Mouse (Mus musculus) layer of hippocampus, adult 18-20 months (tissue): Measurements from ENCODE around the gene Mon1b. TPM values are rescaled to one million over a fixed set of nuclear protein-coding genes. Genes with fewer than 3 reads are reported as not detected.

ENCODE experiments used
- DNase-seq, 2 experiments: peaks; one replicate each; pipeline ENCODE4 v3.0.0; 2022; ENCODE audit warnings: low spot score in 2 of 2
- total RNA-seq, 2 experiments: library from RNA; stranded (reverse); gene quantifications; 2 replicates each; pipeline ENCODE4 v1.2.3; 2021

Gene Mon1b
- total RNA-seq, 2 experiments from 2014 or later: 25.7 to 26.9 TPM

DNA sequence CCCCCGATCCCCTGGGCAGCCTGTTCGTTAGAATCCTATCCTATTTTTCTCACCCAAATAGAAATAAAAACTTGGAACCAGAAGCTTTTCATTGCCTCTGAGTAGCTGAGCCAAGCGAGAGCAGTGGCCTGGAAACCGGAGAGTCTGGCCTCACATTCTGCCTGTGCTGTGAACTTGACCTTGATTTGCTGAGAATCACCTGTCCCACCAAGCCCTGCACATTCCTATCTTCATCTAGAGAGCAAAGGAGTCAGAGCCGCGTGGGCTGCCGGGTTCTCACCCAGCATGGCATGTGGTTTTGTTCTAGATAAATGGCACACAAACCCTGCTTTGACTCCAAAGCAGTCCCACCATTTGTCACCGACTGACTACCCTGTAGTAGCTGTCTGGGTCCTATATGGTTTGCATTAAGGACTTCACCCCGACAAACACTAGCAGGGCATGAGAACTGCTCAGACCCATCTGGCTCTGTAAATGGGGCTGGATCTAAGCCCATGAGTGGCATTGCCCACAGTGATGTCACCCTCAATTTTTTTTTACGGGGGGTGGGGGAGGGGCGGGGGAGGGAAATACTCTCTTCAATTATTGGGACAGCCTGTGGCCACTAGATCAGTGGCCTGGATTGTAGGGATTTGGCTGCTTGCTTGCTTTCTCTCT lies 37.3 kb downstream of the Mon1b start:
- peak in 1 of 2 experiments; percentile 7 for DNase-seq

DNA sequence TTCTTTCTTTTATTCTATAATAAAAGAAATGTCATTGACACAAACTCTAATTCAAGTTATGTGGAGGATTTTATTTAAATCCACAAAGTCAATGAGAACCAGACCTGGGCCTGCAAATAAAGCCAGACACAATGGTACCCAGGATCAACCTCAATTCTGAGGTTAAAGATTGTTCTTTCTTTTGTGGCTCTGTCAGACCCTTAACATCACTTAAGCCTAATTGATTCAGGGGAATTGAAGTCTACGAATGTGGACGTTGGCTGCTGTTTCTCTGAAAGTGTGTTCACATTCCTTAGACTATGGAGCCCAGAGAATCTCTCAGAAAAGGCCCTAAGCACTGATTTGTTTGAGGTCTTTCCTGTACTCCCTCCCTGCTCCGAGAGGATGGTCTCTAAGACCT lies 37.9 kb downstream of the Mon1b start:
- DNase-seq: no peak

DNA sequence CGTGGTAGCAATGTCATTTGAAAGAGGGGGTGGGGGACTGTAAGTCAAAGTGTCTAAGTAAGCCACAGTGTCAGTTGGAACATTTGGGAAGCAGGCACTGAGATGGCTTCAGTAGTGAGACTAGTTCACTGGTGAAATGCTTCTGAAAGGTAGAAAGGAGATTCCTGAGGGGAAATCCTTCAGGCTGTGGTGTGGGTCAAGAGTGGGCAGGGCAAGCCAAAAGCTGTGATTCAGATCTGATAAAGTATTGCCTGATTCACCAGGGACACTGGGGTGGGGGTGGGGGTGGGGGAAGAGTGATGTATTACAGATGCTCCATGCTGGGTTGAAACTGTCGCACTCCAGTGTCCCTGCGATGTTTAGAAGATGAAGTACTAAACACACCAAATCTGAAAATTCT lies 39.2 kb downstream of the Mon1b start:
- DNase-seq: no peak

DNA sequence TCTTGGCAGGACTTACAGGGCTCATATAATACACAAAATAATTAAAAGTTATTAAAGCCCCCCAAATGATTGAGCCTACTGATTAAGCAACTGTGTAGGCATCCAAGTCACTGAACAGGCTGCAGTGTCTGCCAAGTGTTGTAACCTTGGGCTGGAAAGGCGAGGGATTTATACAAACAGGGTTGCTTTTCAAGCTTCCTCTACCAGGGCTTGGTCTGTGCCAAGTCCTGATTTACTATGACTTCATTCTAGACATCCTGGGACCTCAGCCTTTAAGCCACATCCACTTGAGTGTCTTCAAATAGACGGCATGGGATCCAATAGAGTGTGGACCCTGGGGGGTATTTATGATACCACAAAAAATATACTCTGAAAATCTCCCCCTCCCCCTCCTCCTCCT lies 39.9 kb downstream of the Mon1b start:
- no peak for DNase-seq

DNA sequence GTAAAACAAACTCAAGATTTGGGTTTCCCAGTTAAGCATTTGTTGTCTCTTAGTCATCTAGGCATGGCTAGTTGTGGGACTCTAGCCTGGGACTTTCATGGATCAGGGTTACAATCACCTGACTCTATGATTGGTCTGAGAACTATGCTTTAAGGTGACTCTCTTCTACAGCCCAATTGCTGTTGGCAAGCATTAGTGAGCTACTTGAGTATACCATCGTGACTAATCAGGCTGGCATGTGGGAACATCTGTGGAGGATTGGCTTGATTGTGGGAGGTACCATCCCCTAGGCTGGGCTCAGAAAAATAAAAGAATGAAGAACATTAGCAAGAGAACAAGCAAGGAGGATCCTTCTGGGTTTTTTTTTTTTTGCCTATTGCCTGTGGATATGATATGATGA lies 41.4 kb downstream of the Mon1b start:
- DNase-seq: no peak

- no peak for DNase-seq
These were observed 44.0 kb downstream of the Mon1b start for GRCm38 (mm10) chr8:113679361-113679760.

GRCm38 (mm10) chr8:113687889-113688542 lies 52.6 kb downstream of the Mon1b start:
- DNase-seq: no peak

DNA sequence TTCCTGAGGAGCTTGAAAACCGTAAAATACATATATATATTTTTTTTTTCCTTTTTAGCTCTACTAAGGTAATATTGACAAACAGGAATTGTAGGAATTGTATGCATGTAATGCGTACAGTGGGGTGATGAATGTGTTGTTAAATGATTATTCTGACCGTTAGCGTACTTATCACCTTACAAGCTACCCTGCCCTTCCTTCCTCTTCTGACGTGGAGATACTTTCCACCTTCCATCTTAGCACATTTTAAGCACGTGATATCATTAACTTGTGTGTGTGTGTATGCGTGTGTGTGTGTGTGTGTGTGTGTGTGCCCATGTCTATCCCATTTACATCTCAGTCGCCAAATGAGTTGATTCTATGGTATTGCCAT lies 53.1 kb downstream of the Mon1b start:
- DNase-seq: no peak

- DNase-seq: no peak
These were observed 56.4 kb downstream of the Mon1b start for GRCm38 (mm10) chr8:113691622-113692343.

Other genes with a start within 250 kb of the Mon1b start
- gene Syce1l, start 7.6 kb downstream of the Mon1b start, total RNA-seq: under 1 TPM in 1 of 2 experiments, not detected in 1; 0.61 TPM
- under 1 TPM; 0.43 to 0.82 TPM for gene Adamts18, start 213.2 kb downstream of the Mon1b start, total RNA-seq